In the genomic region with DNA sequence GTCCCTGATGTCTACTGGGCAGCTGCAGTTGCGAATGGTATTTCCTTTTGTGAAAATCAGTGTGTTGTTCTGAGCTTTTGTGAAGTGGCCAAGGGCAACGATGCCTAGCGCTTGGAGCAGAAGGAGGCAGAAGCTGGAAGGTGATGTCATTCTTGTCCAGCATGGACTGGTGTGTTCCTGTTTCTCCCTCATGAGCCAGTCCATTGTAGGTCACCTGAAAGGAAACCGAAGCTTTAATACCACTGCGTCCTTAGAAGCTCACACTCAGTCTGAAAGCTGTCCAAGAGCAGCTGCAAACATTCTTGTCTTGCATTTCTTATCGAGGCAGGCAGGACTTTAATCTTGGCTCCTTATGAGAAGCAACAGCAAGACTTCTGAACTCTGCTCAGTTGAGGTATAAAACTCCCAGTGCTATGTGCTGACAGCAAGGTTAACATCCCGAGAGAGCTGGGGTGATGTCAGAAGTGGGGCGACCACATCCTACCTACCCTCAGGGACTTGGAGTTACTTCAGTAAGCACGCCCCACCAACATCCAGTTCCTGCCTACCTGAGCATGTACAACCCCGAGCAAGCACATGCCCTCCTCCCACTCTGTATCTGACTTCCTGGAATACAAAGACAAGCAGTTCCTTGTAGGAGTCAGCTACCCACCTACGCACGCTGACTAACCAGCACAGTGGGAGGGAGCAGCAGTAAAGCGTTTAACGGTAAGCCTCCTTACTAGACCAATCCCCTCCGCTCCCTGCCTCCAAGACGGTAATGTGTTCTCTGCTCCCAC, we compare ENCODE assay signal across 9 mouse cellular contexts. TPM values are rescaled to one million over a fixed set of nuclear protein-coding genes. Genes with fewer than 3 reads are reported as not detected.
DNase-seq lines count a peak whose midpoint lies in the region; ATAC-seq and TF ChIP-seq lines count a peak whose summit lies in the region.
"Had no signal": no experiment of that assay in that cellular context is flagged by ENCODE, and none has a peak within 500 bp of the region (broad histone marks: within the 10 kb centered on the region; RNA-seq: fewer than 3 reads in every experiment).

No protein-coding gene starts in this region.

- WGBS in heart, embryonic 10.5 days, result 50% methylated on average over 16 of the region's 16 CpGs
- 37% methylated on average over 16 of the region's 16 CpGs for WGBS in stomach, postnatal 0 days

- DNase-seq in heart, adult 11 months, result peak; percentile 93
- no peak for DNase-seq in heart, embryonic 10.5 days (ENCODE audit: low spot score)
- DNase-seq in CD4-positive, CD25-positive, alpha-beta regulatory T cell, adult 2 months (ENCODE audit: low read depth, low spot score), result peak; percentile 90
- DNase-seq in frontal cortex, adult 2 months (ENCODE audit: extremely low spot score in 1 of 2, low spot score in 1 of 2), result peak; percentile 67 to 81
- DNase-seq in kidney, postnatal 4 days, result peak; percentile 46 to 65
- DNase-seq in stomach, postnatal 0 days (ENCODE audit: low spot score), result peak; percentile 76
- no peak for DNase-seq in gastrocnemius, postnatal 36 days
- DNase-seq in urinary bladder, postnatal 25 days (ENCODE audit: low spot score), result no peak

- no peaks in the 10 kb centered on the region for H3K36me3 ChIP-seq in heart, embryonic 10.5 days
- no peaks in the 10 kb centered on the region for H3K36me3 ChIP-seq in stomach, postnatal 0 days (ENCODE audit: control insufficient read depth, insufficient read depth, low read length)

- intact Hi-C loops in gastrocnemius, postnatal 36 days (cut with DNase I), result no loop called here

- H3K4me3 ChIP-seq in heart, embryonic 10.5 days, result no peak overlapping the region
- H3K4me3 ChIP-seq in stomach, postnatal 0 days (ENCODE audit: low read depth, low read length), result no peak overlapping the region

- H3K27ac ChIP-seq in heart, embryonic 10.5 days, result no peak overlapping the region
- peak overlapping the region; percentile 69 for H3K27ac ChIP-seq in stomach, postnatal 0 days (replicated peaks)

- no peak for TF ChIP-seq EP300 in stomach, postnatal 0 days (optimal IDR thresholded peaks at IDR 0.05)

- peaks cover 18% of the 10 kb centered on the region for H3K4me1 ChIP-seq in heart, embryonic 10.5 days
- H3K4me1 ChIP-seq in stomach, postnatal 0 days (replicated peaks; ENCODE audit: control insufficient read depth, insufficient read depth), result no peaks in the 10 kb centered on the region

- no peaks in the 10 kb centered on the region for H3K9me3 ChIP-seq in heart, embryonic 10.5 days
- H3K9me3 ChIP-seq in stomach, postnatal 0 days (ENCODE audit: control insufficient read depth, low read length), result no peaks in the 10 kb centered on the region

- no peak overlapping the region for H3K9ac ChIP-seq in stomach, postnatal 0 days (ENCODE audit: low read length)

- H3K4me2 ChIP-seq in stomach, postnatal 0 days (replicated peaks; ENCODE audit: low read depth), result 0 out of 2 replicates have a peak overlapping the region, but pooled peaks have one; percentile 8

- no peak for TF ChIP-seq CTCF in stomach, postnatal 0 days (IDR thresholded peaks at IDR 0.05; ENCODE audit: low read depth)

- ATAC-seq in stomach, postnatal 0 days (ENCODE audit: low FRiP score, low TSS enrichment), result peak; percentile 99

- peaks cover 16% of the 10 kb centered on the region; the same call in 1 of the 2 replicates for H3K27me3 ChIP-seq in heart, embryonic 10.5 days (ENCODE audit: insufficient read depth, poor library complexity, severe bottlenecking)
- H3K27me3 ChIP-seq in stomach, postnatal 0 days (ENCODE audit: control insufficient read depth, insufficient read depth, low read length), result no peaks in the 10 kb centered on the region

RNA-seq across cellular contexts. Expression of gene Paxbp1, which starts 11.9 kb away (rescaled TPM):
- polyA plus RNA-seq in heart, embryonic 10.5 days (2016; fragmentation: Nextera tagmentation; extraction: Ambion mirVana), result 48.8 and 53.4 TPM in 2 replicates
- 101 and 103 TPM in 2 replicates for polyA plus RNA-seq in frontal cortex, adult 2 months (2012; rRNA removed)
- polyA plus RNA-seq in stomach, postnatal 0 days (2015; fragmentation: Nextera tagmentation; extraction: Ambion mirVana), result 13.8 and 15.0 TPM in 2 replicates
- total RNA-seq in gastrocnemius, postnatal 36 days (2021), result 10 to 100 TPM in 1 of 2 experiments, 1 to 10 TPM in 1; 8.5 to 11.5 TPM

RNA-seq across cellular contexts. Expression of gene 4932438H23Rik, which starts 38.7 kb away (rescaled TPM):
- not detected in 2 replicates for polyA plus RNA-seq in heart, embryonic 10.5 days (2016; fragmentation: Nextera tagmentation; extraction: Ambion mirVana)
- polyA plus RNA-seq in frontal cortex, adult 2 months (2012; rRNA removed), result 1.0 and 1.6 TPM in 2 replicates
- 0.04 and 0.10 TPM in 2 replicates for polyA plus RNA-seq in stomach, postnatal 0 days (2015; fragmentation: Nextera tagmentation; extraction: Ambion mirVana)
- total RNA-seq in gastrocnemius, postnatal 36 days (2021), result under 1 TPM; 0.32 to 0.74 TPM
- total RNA-seq: CH12.LX had no signal

RNA-seq across cellular contexts. Expression of gene Synj1, which starts 45.1 kb away (rescaled TPM):
- polyA plus RNA-seq in heart, embryonic 10.5 days (2016; fragmentation: Nextera tagmentation; extraction: Ambion mirVana), result 14.3 and 16.5 TPM in 2 replicates
- 141 and 155 TPM in 2 replicates for polyA plus RNA-seq in frontal cortex, adult 2 months (2012; rRNA removed)
- polyA plus RNA-seq in stomach, postnatal 0 days (2015; fragmentation: Nextera tagmentation; extraction: Ambion mirVana), result 5.2 and 5.6 TPM in 2 replicates
- total RNA-seq in gastrocnemius, postnatal 36 days (2021), result 10 to 100 TPM; 11.2 to 11.5 TPM

Comparison
In these comparisons a context has a peak if more than half of its experiments do, and no peak if none do; other contexts are left out.
1. DNase-seq: peak in heart, adult 11 months (single experiment), CD4-positive, CD25-positive, alpha-beta regulatory T cell, adult 2 months (single experiment), frontal cortex, adult 2 months (2 of 2), kidney, postnatal 4 days (2 of 2) and stomach, postnatal 0 days (single experiment); none in heart, embryonic 10.5 days (single experiment), gastrocnemius, postnatal 36 days (0 of 2) and urinary bladder, postnatal 25 days (single experiment).